Mouse (Mus musculus) regulatory T cell (primary cell): Measurements from ENCODE around the gene Ddx27.
"Not testable (repeated sequence)": the region's sequence is repeated elsewhere in the genome, so short reads cannot be mapped to it uniquely, and the experiment has no call there.

Source experiments
- in situ Hi-C: fragments of 300-600 bp; cut with MboI, MseI; formaldehyde crosslinking; loops from one replicate; pipeline ENCODE4 v1.15.1; 2025; ENCODE audit warnings: high pct_unique_total_duplicates

Ddx27 gene

DNA sequence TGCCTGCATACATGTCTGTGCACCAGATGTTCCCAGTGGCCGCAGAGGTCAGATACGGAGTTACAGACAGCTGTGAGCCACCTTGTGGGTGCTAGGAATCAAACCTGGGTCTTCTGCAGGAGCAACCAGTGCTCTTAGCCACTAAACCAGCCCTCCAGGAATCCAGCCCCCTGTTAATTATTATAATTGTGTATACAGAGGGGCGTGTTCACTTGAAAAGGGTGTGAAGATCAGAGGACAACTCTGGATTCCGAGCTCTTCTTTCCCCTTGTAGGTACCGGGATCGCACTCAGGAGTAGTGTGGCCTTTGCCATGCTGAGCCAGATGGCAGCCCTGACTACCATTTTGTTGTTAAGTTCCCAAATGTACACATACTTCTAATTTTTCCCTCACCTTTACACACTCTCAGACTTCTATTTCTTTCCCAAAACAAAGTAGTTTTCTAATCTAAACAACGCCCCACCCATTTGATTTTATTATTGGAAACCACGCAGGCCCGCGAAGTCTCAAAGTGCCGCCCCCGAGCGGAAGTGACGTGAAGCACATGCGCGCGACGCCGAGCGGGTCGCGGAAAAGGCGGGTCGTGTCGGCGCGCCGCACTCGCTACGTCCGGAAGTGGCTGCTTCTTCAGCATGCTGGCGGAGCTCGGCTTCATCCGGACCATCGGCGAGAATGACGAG lies at the start of gene Ddx27:
Ddx27 (plus strand) TSS at position 492 of the 680 bp plus-strand sequence.
- in situ Hi-C loops, result no loop called here

GRCm38 (mm10) chr2:166973153-166973552 lies 41.8 kb upstream of the Ddx27 start:
- in situ Hi-C loops, result no loop called here

DNA sequence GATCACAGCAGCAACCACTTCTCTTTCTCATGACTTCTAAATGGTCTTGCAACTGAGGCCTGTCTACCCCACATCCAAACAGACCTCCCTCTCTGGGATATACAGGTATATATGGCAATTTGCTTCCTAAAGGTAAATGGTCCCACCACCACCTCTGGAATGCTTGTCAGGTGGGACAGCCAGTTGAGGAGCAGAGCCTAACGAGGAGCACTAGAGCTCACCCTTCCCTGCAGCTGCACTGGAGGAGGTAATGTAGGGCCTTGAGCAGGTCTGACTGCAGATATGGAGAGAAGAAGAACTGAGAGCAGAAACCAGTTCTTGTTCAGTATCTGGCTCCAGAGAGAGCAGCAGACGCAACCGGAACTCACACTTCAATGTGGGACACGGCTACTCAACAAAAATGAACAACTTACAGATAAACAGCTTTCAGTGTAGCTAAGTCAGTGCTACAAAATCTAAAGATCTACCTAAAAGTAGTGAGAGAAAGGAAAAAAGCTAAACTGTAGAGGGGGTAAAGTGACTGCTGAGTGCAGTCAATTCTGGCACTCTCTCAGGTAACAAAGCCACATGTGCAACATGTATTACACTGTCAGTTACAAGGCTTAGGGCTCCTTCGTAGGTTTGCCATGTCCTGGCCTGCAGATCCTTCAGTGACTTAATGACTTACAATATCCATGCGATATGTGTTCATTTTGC lies 40.7 kb upstream of the Ddx27 start:
- in situ Hi-C loops, result no loop called here

DNA sequence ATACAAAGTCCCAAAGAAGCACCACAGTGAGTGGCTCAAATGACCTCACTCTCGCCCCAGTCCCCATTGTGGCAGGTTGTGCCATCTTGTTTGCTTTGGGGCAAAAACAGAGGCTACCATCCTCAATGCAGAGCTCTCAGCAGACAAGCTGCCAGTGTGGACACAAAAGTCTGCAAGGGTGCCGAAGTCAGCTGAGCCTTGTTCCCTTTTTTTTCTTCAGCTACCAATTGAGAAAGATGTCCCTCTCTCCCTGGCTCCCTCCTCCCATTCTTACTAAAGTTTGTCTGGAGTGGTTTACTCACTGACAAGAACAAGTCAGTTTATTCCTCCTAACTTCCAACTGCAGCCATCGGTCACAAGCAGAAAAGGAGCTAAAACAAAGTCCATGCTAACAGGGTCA lies 38.6 kb upstream of the Ddx27 start:
- in situ Hi-C loops, result no loop called here

- in situ Hi-C loops, result no loop called here
Observed at GRCm38 (mm10) chr2:166977490-166977889, 37.5 kb upstream of the Ddx27 start.

- in situ Hi-C loops, result no loop called here
Observed at GRCm38 (mm10) chr2:166980161-166980560, 34.8 kb upstream of the Ddx27 start.

DNA sequence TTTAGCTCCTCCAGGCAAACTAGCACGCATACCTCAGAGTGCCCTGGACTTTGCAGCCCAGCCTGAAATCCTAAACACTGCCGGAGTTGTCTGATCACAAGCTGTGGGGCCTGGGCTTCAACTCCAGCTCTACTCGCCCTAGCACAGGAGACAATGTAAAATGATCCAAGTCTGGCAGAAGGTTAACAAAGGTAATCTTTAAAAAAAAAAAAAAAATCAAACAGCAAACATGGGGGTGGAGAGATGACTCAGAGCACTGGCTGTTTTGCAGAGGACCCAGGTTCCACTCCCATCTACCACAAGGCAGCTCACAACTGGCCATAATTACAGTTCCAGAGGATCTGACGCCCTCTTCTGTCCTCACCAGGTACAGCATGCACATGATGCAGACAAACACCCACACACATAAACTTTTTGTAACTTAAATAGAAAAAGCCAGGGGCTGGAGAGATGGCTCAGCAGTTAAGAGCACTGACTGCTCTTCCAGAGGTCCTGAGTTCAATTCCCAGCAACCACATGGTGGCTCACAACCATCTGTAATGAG lies 31.6 kb upstream of the Ddx27 start:
- in situ Hi-C loops, result no loop called here

- in situ Hi-C loops, result no loop called here
Observed at GRCm38 (mm10) chr2:166990861-166991260, 24.1 kb upstream of the Ddx27 start.

DNA sequence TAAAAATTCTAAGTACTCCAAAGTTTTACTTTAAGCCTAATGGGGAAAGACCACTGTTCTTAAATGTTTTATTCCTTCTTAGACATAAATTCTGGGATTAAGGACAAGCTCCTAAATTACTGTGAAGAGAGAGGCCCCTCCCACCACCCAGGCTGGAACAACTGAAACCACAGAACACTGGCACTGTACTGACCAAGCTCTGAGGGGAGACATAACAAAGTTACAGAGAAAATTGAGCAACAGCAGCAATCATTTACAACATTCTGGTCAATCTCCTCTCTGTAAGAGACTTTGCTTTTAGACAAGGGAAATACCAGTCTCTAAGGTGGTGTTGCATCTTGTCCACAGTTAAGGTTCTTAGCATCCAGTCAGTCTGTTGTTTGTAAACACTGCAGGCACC lies 23.0 kb upstream of the Ddx27 start:
- in situ Hi-C loops, result no loop called here

DNA sequence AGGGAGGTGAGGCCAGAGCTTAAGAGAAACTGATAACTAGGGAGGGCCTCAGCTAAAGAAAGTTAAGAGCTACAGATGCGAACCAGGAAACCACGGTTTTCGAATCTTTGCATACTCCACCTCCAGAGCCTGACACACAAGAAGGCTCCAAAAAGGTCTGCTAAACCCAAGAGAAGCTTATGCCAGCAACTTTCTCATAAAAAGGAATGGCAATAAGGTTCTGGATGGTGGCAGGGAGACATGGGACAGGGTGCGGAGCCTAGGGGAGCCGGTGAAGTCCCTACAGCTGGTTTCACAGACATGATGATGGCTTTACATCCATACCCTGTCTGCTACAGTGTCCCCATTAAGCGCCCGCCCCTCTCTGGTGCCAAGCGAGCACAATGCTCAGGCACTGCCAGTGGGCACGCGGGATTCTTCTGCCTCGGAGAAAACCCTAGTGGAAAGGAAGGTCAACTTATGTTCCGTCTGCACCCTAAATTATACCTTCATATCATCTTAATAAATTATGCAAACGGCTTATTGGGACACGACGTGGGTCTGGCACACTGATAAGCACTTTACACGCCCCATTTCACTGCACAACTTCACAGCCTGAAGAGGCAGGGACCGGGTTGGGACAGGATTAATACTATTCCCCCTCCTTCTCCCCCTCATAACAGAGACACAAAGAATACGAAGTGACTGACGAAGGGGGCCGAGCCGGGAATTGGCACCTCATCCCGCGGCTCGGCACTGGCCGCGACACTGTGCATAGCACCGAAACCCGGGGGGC lies 19.8 kb upstream of the Ddx27 start:
- in situ Hi-C loops, result no loop called here

DNA sequence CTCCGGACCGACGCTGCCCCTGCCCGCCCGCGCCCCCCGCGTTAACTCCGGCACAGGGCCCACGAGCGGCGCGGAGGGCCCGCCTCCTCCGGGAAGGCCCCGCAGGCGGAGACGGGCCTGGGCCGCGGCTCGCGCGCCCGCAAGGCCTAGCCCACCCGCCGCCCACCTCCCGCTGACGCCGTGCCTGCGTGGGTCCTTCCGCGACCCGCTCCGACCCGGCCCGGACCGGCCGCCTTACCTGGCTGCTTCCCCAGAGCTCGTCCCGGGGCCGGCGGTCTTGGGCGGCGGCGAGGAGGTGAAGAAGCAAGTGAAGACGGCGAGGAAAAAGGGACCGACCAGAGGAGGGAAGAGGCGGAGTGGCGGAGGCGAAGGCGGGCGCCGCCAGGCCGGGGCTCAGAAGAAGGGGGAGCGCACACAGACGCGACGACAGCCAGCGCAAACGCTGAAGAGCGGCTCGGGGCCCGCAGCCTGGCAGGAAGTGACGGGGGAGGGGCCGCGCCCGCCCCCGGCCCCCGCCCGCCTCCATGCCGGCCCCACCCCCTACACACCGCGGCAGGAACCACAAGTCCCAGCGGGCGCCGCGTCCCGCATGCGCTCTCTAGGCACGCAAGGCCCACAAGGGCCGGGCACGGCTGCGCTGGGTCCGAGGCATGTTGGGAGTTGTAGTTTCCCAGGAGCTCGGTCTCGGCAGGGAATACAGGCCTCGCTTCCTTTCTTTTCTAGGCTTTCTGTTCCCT lies 19.0 kb upstream of the Ddx27 start, which contains the start of gene Stau1:
Stau1 (minus strand) TSS at position 504 of the 737 bp plus-strand sequence.
- in situ Hi-C loops, result no loop called here

DNA sequence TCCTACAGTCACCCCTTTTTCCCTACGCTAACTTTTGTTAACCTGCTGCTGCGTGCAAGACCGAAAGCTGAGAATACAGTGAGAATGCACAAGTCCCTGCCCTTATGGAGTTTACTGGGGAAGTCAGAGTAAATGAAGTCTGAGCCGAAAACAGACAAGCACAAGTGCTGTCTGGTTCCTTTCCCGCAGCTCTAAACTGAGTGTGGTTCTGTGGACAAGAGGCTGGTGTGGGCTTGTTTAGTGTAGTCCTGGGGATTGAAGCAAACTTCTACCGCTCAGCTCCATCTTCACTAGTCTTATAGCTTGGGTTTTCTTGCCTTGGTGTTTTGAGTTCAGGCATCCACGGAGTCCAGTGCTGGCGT lies 18.5 kb upstream of the Ddx27 start:
- in situ Hi-C loops, result no loop called here

GRCm38 (mm10) chr2:167001486-167001885 lies 13.5 kb upstream of the Ddx27 start:
- in situ Hi-C loops, result loop anchor here (5.0 kb wide), 1 partner anchor 44 kb away; no protein-coding TSS in a partner anchor

- in situ Hi-C loops, result loop anchor here (5.0 kb wide), 1 partner anchor 47 kb away; no protein-coding TSS in a partner anchor
Observed at GRCm38 (mm10) chr2:167004099-167004854, 10.7 kb upstream of the Ddx27 start.

- in situ Hi-C loops, result no loop called here
Observed at GRCm38 (mm10) chr2:167006355-167006754, 8.6 kb upstream of the Ddx27 start.

DNA sequence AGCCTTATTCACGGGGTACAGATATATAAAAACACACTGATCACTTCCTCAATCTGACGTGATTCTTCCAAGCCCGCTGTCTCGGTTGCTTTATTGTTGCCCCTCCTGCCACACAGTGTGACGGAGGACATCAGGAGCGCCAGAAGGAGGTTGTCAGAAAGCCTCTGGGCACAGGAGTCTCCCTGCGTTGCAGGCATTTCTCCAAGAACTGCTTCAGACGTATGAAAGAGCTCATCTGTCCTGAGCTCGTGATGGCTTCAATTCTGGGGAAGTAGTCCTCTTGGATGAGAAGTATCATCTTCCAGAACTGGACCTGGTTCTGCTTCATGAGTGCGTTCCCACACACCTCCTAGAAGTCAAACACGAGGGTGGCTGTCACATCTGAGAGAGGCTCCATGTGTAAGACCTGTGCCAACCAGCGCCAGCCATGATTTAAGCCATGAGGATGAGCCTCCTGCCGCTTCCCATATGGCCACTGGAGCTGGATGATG lies 7.9 kb upstream of the Ddx27 start:
- in situ Hi-C loops, result no loop called here

DNA sequence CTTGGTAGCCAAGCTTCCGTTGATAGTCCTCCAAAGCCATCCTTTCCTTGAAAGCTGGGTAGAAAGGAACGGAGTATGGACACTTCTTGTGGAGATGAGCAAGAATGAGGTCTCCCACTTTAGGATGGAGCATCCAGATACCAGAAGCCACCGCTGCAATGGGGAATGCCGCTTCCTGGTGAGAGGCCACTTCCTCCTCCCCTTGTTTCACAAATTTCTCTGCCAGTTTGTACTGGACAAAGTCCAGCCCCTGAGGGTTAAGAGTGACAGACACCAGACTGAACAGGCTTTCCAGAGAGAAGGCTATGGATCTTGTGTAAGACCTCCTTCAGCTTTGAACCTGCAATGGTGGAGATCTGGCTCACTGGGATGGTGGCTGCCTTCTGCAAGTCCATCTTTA lies 7.4 kb upstream of the Ddx27 start:
- in situ Hi-C loops, result not testable (repeated sequence)

DNA sequence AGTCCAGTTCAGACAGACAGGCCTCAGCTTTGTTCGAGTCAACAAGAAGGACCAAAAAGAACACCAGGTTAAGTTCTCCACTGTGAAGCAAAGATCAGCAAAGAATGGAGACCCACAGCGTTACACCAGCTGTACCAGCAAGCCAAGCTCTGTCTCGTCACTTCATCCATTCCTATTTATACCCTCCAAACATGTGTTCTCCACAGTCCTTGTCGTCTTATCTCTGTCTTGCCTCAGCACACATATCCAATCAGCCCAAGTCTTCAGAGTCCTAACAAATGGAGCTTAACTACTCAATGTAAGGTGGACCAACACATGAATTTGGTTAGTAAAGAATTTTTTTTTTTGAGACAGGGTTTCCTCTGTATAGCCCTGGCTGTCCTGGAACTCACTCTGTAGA lies 5.5 kb upstream of the Ddx27 start:
- in situ Hi-C loops, result no loop called here

DNA sequence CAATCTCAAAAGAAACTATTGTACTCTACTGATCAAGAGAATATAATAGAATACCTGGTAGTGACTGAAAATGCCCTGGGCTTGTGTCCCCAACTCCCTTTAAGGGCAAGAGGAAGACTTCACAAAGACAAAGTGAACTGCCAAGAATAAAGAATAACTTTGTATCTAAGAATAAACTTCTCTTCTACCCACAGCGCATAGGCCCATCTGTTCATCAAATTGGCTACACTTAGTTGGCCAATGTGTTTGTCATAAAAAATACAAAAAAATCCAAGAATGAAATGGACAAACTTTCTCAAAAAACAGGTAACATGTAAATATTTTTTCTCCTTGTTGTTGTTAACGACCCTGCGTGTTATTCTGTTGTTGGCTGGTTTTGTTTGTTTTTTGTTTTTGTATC lies 4.4 kb upstream of the Ddx27 start:
- in situ Hi-C loops, result no loop called here

- in situ Hi-C loops, result no loop called here
Observed at GRCm38 (mm10) chr2:167015382-167015718, 357 bp downstream of the Ddx27 start.

DNA sequence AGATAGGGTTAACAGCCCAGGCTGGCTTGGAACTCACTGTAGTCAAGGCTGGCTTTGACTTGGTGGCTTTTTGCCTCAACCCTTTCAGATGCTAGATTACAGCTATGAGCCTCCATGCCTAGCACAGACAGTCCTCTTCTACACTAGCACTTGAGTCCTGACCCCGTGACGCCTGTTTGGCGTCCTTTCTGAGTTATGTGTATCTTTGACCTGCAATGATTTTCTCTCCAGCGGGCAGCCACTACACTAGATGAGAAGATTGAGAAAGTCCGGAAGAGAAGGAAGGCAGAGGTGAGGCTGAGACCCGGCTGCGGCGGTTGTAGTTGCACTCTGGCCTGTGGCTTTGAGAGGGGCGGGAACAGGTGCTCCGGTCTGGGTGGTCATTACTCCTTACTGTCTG lies 4.4 kb downstream of the Ddx27 start:
- in situ Hi-C loops, result no loop called here
